Mouse (Mus musculus) frontal cortex, postnatal 14 days (tissue): Measurements from ENCODE around the gene Ccdc57.
"Not testable (repeated sequence)": the region's sequence is repeated elsewhere in the genome, so short reads cannot be mapped to it uniquely, and the experiment has no call there.

ENCODE experiments used
- DNase-seq, 2 experiments: peaks; one replicate each; pipeline ENCODE4 v3.0.0; 2022; ENCODE audit warnings: low spot score in 2 of 2

Ccdc57 gene

DNA sequence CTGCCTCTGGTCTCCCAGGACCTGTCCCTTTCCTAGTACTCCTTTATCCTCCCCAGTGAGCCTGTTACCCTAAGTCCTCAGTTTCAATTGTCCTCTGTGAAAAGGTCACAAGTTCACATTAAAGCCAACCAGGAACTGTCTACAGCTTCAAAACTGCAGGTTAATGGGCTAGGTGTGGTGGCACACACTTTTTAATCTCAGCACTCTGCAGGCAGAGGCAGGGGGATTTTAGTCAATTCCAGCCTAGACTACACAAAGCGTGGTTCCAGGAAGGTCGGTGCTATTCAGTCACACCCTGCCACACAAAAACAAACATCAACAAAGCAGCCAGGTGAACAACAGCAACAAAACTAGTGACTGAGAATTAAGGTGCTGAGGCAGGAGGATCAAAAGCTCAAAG is 81.1 kb downstream of the Ccdc57 start:
- no peak for DNase-seq

DNA sequence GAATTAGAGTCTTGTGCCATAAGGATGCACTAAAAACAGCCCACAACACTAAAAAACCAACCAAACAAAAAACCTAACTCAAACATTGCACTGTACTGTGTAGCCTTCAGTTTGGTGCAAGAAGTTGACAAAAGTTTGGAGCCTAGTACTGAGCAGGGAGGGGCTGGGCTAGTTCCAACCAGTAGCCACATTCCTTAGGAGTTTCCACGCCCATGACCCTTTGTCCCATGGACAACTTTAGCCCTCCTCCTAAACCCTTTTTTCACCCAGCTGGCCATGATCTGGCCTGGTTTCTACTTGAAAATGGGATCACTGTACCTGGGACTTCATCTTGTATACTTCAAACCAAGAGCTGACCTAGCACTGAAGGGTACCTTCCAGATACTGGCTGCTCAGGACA is 81.5 kb downstream of the Ccdc57 start:
- no peak for DNase-seq

DNA sequence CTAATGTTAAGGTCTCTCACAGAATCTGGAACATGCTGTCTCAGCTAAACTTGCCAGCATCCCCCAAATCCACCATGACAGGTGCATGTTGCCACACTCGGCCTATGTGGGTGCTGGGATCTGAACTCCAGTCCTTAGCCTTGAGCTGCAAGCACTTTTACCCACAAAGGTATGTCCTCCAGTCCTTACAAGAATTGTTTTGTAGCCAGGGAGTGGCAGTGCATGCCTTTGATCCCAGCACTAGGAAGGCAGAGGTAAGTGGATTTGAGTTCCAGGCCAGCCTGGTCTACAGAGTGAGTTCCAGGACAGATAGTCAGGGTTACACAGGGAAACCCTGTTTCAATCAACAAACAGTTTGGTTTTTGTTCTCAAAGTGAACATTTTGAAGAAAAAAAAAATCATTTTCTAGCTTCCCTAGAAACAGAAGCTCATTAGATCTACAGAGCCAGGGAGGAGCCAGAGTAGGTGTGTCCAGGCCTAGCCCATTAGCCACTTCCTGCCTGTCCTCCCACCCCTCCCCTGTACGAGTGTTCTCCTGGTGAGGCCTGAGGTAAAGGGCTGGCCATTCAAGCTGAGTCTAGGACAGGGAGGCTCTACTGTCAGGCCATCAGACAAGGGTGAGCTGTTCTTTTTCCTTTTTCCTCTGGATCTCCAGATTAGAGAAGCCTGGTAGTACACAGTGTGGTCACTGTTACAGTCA is 82.2 kb downstream of the Ccdc57 start:
- no peak for DNase-seq

- DNase-seq: no peak
Observed at GRCm38 (mm10) chr11:120846725-120847475, 85.8 kb downstream of the Ccdc57 start.

DNA sequence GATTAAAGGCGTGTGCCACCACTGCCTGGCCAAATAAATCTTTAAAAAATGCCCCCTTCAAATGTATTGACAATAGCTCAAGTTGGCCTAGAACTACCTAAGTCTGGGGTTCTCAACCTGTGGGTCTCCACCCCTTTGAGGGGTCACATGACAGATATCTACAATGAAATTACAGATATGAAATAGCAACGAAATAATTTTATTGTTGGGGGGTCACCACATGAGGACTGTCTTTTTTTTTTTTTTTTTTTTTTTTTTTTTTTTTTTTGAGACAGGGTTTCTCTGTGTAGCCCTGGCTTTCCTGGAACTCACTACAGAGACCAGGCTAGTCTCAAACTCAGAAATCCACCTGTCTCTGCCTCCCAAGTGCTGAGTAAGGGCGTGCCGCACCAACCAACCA is 88.3 kb downstream of the Ccdc57 start:
- DNase-seq: no peak

- no peak for DNase-seq
Observed at GRCm38 (mm10) chr11:120833555-120834280, 99.0 kb downstream of the Ccdc57 start.

DNA sequence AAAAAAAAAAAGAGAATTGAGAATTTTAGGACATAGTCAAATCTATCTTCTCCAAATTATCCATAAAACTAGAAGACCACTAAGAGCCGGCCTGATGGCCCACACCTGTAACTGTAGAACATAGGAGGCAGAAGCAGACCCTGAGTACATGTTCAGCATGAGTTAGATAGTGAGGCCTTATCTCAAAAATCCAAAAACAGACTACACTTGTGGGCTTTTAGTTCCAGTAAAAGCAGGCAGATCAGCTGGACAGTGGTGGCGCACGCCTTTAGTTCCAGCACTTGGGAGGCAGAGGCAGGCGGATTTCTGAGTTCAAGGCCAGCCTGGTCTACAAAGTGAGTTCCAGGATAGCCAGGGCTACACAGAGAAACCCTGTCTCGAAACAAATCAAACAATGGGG is 99.7 kb downstream of the Ccdc57 start:
- DNase-seq: not testable (repeated sequence)

- no peak for DNase-seq
Observed at GRCm38 (mm10) chr11:120831659-120832440, 100.8 kb downstream of the Ccdc57 start.

DNA sequence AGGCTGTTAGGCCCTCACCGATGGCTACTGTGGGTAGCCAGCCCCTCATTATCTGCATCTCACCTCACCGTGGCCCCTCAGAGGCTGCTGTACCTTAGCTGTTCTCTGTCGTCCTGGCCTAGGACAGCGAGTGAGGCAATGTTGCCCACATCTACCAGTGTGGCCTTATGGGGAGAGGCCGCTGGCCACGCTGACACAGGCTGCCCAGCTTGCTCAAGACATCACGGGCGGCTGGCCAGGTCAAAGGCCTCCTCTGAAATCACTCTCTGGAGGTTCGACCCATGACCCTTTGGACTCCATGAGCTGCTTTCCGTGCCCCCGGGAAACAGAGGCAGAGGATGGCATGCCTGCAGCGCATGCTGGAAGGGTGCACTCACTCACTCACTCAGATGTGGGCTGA is 102.0 kb downstream of the Ccdc57 start:
- DNase-seq: no peak

GRCm38 (mm10) chr11:120829757-120830532 is 102.7 kb downstream of the Ccdc57 start:
- no peak for DNase-seq

DNA sequence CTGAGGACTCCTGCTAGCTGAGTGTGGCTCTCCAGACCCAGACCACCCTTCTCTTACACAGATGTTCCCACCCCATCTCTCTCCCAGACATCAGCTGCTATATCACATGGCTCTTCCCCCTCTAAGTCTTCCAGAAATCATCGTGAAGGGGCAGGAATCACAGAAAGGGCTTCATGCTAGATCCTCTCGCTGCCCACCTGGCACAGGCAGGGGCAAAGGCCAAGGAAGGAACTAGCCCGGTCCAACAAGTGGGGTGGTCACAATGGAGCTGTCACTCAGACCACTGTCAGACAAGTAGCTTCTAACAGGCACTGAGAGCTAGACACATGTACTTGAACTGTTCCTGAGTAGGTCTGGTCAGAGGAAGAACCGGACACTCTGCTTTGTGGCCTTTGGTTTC is 104.3 kb downstream of the Ccdc57 start:
- DNase-seq: no peak

DNA sequence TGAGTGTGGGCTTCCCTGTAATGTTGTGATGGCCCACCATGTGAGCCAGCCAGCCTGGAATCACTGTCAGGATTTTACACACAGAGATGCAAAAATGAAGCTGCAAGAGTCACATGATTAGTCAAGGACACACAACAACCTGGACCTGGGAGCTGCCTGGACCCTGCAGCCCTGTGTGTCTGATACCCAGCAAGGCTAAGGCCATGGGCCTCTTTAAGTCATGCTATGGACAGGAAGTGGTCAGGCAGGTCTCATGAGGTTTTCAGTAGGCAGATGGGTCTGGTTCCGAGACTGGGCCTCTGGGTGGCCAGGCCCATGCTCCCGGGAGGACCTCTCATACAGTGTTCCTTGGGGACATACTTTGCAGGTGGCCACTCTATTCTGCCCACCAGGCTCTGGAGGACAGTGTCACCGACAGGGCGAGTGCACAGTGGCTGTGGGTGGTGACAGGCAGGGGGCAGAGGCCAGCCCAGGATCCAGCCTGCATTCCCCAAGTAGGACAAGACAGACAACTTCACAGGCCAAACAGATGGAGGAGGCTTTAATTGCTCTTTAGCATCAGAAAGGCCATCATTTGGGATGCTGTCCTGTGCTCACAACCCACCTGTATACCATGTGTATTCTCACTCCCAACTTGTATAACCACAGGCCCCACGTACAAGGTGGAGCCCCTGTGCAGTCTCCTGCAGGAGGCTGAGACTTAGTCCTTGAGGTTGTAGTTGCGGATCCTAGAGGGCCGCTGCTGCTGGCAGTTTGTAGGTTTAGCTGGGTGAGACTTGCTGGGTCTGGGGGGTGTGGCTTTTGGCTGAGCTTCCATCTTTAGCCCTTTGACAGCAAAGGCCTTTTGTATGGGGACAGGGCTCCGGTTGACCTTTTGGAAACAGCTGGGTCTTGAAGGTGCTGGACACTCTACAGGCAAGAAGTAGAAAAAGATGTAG is 106.4 kb downstream of the Ccdc57 start:
- DNase-seq: no peak

- no peak for DNase-seq
Observed at GRCm38 (mm10) chr11:120825289-120825863, 107.3 kb downstream of the Ccdc57 start.

- no peak for DNase-seq
Observed at GRCm38 (mm10) chr11:120824787-120825288, 107.8 kb downstream of the Ccdc57 start.

DNA sequence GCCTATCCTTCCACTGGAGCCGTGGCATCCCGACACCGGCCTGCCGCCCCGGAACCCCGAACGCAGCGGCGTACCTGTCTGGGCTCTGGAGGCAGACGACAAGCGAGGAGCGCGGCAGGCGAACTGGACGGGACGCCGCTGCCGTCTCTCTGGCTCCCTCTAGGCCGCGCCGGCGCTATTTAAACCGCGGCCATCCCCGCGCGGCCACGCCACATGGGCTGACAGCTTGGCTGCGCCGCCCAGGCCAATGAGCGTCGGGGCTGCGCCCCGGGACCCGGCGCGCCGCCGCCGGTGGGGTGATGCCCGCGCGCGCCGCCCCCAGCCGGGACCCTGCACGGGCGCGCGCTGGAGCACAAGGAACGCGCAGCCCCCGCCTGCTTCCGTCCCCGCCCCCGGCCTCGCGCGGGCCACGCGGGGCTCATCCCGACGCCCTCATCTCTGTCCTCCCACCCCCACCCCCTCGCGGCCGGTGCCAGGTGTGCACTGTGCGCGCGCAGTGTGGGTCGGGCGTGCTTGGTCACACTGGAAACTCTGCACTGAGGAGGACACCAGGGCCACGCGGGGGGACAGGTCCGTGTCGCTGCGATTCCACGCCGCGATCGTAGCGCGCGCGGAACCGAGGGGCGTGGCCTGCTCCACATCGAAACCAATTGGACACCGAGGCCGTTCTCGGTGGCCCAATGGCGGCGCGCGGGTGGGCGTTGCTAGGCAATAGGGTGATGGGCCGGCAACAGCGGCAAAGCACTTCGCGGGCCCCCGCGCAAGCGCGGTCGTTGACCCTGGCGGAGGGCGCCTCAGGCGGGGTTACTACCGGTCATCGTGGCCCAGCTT is 108.5 kb downstream of the Ccdc57 start, which contains the start of gene Fasn:
Gene Fasn (minus strand): TSS at position 592 of the 831 bp plus-strand sequence.
- peak; percentile 97 to 98 for DNase-seq

DNA sequence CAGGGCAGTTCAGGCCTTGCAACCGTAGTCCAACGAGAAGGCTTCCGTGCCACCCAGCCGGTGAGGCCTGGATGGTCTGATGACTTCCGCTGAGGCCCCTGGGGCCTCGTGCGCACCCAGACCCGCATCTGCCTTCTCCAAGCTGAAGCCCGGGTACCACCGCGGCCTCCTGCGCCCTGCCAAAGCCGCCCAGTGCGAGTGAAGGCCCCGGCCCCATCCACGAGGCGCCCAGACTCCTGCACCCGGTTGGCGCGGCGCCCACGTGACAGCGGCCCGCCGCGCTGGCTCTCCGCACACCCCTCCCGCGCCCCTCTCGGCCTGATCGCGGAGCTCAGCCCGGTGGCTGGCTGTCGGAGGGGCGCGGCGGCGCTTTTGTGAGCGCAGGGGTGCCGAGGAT is 109.1 kb downstream of the Ccdc57 start:
- peak in 1 of 2 experiments; percentile 60 for DNase-seq

GRCm38 (mm10) chr11:120822831-120823550 is 109.7 kb downstream of the Ccdc57 start:
- no peak for DNase-seq

DNA sequence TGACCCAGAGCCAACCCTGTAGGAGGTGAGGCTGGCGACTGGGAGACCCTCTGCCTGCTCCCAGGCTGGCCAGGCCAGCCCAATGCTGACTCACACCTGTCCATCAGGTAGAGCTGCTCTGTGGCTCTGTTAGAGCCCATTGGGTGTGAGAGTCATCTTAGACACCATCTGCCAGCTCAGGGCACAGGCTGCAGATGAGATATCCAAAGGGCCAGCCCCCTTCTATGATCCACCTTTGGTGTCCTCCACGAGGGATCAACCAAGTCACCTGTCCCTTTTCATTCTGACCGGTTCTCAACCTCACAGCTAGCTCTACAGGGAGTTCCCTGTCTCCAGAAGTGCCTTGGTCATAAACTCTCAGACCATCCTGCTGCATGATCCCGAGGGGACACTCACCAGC is 110.4 kb downstream of the Ccdc57 start:
- no peak for DNase-seq
